Mouse (Mus musculus) left cerebral cortex, adult 11 months (tissue): ENCODE measurements around the gene C1qbp.

ENCODE experiments used
- DNase-seq: peaks from one replicate; pipeline ENCODE4 v3.0.0; 2022; ENCODE audit warnings: low spot score

The C1qbp gene

DNA sequence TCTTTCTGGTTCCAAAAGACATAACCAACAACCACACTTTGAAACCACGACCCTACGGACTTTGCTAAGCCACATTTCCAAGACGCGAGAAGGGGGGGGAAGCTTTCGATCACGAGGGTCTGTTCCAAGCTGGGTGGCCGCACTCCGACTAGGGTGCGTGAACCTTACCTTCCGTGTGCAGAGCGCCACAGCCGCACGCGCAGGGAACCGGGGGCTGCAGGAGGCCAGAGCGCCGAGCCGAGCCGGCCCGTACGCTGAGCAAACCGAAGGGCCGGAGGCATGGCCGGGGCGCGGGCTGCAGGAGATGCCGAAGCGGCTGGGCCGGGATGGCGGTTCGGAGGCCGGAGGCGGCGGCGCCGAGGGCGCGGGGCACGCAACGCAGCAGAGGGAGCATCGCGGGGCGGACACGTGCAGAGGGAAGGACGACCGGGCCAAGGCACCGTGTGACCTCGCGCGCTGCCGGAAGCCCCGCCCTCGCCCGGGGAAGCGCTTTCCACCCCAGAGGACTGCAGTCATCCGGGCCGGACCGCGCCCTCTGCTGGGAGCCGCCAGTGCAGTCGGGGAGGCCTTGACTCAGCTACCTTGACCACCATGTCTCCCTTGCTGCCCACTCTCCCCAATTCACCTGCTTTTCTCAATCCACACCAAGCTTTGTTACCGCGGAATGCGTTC, at the start of gene C1qbp:
Gene C1qbp, minus strand, starts transcription at position 470 of the 672 bp plus-strand sequence.
- DNase-seq, result peak; percentile 87

DNA sequence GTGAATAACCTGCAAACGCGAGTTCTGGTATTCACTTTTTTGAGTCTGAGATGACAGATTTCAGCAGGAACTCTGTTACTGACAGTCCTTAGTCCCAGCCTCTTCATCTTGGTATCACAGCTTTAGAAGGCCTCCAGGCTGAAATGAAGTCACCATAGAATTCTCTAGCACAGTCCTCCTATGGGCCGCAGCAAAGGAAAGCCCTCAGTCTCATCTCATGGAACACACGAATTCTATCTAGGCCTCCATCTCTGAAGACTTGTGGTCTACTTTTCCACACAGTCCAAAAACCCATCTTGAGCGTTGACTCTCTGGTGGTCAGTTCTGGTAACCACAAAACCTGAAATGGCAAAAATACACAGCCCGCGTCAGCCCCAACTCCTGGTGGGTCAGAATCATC, 49.2 kb upstream of the C1qbp start:
- DNase-seq, result no peak

DNA sequence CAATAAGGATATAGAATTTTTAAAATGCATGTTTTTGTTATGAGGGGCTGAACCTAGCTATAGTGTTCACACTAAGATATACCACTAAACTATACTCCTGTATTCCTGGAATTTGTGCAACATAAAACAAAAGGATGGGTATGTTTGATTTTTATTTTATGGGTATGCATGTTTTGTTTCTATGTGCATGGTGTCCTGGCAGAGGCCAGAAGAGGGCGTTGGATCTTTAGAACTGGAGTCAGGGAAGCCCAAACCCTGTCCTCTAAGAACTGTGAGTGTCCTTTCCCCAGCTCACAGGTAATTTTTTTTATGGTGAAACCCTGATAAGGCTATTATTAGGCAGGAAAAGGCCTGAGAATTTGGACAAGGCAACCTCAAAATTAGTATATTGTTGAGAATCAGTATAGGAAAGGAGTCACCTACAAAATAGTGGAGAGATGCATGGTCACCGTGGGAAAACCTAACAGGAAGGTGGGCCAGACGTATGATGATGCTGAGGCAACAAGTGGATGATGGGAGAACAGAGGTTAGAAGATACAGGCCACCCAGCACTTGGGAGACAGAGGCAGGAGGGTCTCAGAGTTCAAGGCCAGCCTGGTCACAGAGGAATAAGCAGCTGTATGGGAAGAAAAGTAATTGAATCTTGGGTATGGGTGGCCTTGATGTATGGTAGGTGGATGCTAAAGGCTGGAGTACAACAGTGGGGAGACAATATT, 46.7 kb upstream of the C1qbp start:
- no peak for DNase-seq

DNA sequence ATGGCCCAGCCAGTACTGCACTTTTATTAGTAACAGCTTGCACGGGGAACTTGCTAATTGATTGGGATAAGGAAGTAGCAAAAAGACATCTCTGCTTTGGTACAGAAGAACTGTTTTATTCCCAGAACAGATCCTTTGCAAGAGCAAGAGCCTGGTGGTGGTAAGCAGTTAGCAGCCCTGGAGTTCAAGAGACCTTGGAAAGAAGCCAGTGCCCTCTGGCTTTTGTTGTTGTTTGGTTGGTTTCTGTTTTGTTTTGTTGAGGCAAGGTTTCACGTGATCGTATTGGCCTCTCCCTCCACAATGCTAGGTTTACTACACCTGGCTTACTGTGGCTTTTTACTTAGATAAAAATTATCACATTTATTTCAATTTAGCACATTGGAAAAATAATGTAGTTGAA, 45.5 kb upstream of the C1qbp start:
- DNase-seq, result no peak

DNA sequence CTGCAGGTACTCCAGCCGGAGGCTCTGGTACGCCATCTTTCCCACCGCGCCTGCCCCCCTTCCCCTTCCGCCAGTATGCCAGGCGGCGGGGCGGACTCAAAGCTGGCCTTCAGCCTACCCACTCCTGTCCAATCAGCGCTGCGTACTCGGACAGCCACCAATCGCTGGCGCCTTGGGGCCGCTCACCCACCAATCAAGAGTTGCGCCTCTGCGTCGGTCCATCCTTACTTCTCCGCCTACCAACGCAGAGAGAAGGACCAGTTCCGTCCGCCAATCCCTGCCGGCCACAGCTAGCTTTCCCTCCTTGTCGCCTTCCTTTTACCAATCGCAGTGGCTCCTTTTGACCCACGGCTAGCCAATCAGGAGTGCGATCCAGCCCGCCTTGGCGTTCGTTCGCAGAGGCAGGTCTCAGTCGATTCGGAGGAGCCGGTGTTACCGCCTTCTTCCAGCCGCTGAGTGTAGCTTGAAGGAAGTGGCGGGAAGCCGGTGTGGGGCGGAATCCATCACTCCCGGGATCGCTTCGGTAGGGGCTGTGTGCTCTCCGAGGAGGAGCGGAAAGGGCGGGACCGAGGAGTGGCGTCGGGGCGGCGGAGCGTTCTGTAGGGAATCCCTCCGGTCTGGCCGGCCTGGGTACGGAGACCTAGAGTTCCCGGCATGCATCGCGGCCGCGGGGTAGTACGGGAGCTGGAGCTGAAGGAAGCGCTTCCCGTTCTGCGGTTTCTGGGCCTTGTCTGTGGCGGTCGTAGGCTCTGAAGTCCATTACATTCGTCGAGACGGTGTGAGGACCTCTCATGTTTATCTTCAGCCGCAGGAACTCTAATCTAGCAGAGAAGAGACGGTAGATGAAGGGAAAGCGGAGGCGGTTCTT, 36.6 kb upstream of the C1qbp start, which contains the start of the genes Mis12 and Derl2:
Gene Mis12, plus strand, starts transcription at position 411 of the 868 bp plus-strand sequence.
Gene Derl2, minus strand, starts transcription at position 641 of the 868 bp plus-strand sequence.
- peak; percentile 99 for DNase-seq

DNA sequence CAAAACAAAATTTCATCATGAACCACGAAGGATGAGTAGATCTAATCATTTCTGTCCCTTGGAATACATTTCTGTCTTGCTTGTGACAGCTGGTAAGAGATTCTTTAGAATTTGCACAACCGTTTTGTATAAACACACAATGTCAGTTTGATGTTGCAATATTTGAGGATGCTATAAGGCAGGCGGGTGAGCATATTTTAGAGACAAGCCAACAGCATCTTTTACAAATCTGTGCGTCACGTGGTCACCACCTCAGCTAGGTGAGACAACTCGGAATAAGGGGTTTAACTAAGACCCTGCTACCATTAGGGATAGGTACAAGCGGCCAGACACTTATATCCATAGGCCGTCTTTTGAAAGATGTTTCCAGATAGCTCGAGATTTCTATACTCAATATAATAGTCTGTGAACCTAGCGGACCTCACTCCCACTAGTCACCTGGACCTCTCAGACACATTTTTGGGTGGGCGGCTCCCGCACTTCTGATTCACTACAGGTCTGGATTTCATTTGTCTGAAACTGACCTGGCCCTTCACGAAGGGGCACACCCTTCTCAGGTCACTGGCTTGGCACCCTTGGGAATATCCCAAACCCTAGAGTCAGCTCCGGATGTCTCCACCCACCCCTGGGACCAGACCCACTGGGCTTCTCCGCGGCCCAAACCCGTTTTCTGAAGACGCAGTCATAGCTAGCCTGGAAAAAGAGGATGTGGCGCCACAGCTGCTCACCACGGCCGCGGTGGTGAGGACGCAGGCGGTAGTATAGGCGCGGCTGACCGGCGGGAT, 35.8 kb upstream of the C1qbp start:
- DNase-seq, result no peak

DNA sequence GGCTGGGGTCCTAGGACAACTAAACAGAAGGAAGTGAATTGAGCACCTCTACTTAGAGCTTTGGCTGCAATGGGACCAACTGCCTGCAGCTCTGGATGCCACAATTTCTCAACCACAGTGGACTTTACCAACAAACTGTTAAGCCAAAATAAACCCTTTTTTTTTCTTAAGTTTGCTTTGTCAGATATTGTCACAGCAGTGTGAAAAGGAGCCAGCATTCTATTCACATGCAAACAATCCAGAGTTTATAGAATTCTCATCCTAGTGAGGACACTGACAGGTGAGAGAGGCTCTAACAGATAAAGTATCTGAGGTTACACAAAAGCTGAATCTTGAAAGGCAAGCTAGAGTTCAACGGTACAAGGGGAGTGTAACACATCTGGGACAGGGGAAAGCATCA, 34.2 kb upstream of the C1qbp start:
- no peak for DNase-seq

DNA sequence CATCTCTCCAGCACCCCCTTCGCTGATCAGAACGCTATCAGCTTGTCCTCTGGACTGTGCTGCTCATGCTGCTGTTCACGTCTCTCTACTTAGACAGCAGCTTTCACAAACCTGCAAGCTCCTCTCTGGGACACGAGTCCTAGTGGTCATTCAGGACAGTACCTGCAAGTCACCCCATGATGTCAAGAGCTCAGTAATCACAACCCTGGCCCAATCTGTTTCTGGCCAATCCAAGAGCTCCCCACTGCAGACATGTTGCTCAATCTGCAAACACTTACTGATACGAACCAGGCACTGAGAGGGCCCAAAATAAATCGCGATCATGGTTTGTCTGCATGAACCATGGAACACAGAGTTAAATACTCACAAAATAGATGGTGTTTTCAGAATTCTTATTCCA, 29.9 kb upstream of the C1qbp start:
- DNase-seq, result no peak

DNA sequence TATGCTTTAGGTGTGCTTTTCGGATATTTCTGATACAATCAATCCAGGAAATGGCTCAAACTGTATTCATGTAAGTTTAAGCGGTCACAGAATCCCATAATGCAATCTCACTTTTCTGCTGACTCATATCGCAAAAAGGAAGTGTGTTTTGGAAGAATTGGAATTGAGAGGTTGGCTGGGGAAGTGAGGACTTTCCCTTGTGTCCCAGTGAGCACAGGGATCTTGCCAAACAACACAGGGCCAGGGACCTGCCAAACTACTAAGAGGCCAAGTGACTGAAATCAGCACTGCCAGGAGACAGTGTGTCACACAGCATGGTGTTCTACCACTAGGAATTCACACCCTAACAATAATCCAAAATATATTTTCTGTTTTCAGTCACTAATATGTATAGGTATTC, 25.5 kb upstream of the C1qbp start:
- no peak for DNase-seq

DNA sequence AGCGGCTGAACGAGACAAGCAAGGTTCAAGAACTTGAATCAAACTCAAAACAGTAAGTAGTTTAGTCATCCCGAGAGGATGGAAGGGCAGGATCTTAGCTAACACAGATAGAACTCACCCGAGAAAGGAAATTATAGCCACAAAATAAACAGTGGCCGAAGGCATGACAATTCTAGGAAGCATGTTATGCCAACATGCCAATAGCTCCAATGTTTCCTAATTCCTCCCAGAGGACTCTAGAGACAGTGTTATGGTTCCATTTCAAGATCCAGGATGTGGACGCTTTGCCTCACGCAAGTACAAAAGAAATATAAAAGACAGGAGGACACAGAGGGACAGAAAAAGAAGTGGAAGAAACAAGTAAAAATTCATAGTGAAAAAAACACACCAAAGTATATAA, 25.0 kb upstream of the C1qbp start:
- no peak for DNase-seq

DNA sequence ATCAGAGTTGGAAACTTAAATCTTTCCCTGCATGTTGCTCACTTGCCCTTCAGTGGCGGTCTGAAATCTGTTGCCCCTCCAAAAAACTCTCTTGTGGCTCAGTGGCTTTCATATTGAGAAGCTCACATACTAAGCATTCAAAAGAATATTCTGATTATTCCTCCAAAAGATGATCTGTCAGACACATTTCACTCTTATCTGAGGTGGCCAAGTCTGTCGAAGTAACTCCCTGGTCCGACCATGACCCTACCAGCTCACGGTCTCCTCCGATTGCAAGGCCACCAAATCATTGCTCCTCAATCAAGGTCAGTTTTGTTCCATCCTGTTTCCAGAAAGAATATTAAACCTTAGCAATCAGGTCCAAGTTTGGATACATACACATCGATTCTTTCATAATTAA, 24.2 kb upstream of the C1qbp start:
- DNase-seq, result no peak

DNA sequence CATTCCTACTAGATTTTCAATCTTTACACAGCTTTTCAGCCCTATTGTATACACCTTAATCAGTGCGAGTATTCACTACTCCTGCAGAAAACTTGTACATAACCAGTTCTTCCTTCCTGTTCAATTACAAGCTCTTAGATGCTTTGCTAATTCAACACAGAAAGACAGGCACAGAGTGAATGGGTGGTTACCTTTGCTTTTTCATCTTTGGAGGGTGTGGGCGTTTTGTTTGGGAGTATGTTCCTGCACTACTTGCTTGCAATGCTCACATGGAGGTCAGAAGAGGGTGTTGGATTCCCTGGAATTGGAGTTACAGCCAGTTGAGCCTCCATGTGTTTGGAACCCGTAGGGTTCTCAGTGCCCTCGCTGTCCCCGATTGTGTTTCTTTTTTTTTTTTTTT, 22.2 kb upstream of the C1qbp start:
- no peak for DNase-seq

DNA sequence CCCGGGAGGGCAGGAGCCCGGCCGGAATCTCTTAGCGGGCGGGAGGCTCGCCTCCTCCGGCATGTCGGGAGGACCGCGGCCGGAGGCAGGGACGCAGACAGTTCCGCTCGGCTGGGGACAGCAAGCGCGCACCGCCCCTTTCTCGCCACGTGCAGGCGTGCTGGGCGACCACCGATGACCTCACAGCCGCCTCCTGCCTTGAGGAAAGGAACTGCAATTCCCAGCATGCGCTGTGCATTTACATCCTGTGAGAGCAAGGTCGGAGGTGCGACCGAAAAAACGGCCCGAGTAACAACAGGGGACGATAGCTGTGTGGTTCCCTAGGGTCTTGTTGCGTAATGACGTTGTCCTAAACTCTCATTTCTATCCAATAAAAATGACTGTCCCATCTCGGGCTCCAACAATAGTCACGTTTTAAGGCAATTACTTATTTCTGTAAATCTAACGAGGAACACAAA, 21.5 kb upstream of the C1qbp start, which contains the start of gene Dhx33:
Gene Dhx33, minus strand, starts transcription at position 122 of the 458 bp plus-strand sequence.
- DNase-seq, result peak; percentile 93

DNA sequence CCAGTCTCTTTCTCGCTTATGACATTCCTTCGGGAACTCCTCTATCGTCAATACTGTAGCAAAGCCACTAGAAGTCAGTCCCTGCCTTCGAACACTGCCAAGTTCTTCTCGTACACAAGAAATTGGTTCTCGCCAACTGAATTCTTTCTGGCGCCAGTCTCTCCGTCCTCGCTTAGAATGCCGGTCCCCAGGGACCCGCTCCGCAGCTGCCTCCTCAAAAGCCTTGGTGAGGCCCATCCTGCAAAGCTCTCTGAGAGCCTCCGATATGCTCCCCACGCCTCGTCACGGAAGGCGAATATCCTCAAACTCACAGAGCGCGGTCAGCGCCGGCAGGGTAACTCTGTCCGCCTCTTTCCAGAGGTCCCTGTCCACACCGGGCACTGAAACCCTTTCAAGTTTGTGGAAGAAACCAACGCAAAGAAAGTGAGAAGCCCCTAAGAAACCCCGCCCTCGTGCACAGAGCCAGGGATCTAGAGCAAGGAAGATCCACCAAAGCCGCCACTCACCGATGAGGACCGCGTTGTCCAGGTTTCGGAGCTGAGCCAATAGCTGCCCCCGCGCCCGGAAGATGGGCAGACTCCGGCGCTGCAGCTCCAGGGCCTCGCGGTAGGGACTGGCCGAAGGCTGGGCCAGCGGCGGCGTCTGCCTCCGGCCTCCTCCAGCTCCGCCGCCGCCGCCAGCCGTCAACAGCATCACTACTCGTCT, 20.9 kb upstream of the C1qbp start:
- no peak for DNase-seq

DNA sequence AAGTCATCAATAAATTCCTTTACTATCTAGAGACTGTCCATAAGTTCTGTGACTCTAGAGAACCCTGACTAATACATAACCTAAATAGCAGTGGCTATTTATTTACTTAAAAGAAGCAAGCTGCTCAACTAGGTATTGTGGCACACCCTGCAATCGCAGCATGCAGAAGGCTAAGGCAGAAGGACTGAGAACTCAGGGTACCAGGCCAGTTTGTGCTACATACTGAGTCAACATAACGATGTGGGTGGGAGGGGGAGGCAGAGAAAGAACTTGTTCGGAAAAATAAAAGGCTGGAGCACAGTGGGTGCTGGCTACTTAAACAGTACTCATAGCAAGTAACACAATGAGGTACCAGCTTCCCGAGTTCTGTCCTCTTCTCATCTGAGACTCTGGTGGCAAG, 18.3 kb upstream of the C1qbp start:
- DNase-seq, result no peak

DNA sequence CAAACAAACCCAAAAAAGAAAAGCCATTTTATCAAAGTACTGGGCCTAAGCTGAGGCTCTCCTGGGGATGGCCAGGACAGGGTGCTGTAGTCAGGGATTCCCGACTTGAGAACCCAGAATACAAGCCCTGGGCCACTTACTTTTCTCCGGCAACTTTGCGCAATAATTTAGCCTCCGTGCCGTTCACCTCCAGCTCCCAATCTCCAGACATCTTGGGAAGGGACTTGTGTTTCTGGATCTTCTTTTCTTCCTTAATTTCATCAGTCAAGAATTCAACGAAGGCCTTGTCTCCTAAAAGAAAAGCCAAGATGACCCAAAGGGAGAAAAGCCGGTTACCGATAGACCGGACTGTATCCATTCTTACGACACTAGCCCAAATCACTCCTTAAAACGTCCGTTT, 796 bp downstream of the C1qbp start:
- no peak for DNase-seq

DNA sequence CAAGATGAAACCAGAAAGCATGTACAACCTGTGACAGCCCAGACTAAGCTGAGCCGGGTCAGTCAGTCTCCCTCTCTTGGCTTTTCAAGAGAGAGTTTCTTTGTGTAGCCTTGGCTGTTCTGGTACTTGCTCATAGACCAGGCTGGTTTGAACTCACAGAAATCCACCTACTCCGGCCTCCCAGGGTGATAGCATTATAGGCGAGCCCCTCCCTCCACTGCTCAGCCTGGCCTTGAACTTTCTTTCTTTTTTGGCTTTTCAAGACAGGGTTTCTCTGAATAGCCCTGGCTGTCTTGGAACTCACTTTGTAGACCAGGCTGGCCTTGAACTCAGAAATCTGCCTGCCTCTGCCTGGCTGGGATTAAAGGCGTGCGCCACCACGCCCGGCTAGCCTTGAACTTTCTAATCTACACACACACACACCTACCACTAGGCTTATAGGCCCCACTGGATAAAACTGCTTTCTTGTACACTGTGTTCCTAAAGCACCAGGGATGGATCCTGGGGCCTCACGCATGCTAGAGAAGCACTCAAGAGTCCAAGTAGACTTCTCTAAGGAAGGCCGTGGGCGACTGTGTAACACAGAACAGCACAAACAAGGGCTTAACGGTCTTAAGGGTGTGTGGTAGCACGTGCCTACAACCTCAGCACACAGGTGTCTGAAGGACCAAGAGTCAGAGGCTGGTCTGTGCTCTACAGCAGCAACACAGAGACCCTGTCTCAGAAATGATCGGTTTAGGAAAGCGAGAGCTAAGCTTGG, 1.9 kb downstream of the C1qbp start:
- no peak for DNase-seq

DNA sequence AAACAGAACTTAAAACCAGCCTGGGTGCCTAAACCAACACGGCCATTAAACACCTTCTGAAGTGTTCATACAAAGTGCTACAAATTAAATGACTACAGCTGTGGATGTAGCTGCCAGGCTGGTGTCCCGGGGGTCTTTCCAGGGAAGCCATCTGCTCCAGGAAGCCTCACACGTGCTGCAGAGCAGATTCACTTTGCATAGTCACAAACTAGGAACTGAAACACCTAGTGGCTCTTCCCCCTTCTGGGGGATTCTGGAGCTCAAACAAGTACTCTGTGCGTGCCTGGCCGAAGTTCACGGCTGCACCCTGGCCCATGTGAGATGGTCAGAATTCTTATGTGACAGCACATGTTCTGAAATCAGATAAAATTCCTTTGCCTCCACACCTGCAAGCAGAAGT, 2.6 kb downstream of the C1qbp start:
- no peak for DNase-seq

DNA sequence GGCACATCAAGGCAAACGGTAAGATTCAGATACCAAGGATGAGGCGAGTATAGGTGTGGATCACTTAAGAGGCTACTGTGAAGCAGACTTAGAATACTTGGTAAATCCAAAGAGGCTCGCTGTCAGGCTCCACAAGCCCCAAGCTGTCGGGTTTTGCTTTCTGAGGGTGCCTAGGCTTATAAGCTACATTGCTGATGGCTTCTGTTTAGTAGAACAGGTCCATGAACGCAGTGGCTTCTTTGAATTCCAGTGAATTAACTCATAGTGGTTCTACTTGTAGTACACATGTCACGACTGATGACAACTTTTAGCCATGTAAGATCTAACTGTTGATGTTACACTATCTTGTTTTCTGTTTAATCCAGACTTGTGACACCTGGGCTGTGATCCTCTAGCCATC, 5.5 kb downstream of the C1qbp start:
- no peak for DNase-seq

DNA sequence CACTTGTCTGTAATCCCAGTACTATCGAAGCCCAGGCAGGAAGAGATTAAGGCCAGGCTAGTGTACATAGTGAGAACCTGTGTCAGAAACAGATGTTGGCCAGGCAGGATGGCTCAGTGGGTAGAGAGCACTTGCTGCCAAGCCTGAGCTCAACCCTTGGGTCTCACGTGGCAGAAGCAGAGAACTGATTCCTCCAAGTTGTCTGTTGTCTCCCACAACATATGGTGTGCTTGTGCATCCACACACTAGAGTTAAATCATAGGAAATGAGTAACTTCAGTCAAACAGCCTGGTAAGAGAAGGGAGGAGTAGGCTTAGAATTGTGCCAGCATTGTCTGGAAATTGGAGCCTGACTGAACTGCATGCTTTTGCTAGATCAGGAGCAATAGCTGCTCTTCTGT, 7.6 kb downstream of the C1qbp start:
- no peak for DNase-seq
